Mouse (Mus musculus): ENCODE results near the gene Vmn1r86. TPM values are rescaled to one million over a fixed set of nuclear protein-coding genes. Genes with fewer than 3 reads are reported as not detected.

Gene Vmn1r86
- polyA plus RNA-seq, 1 experiment, result not detected

GRCm38 (mm10) chr7:13059536-13059935 lies 60.2 kb downstream of the Vmn1r86 start:
- 91% methylated on average over 9 of the region's 9 CpGs for WGBS
- H3K4me3 ChIP-seq (ENCODE audit: low read depth, low read length), result no peak overlapping the region
- no peak overlapping the region for H3K27ac ChIP-seq (ENCODE audit: insufficient read depth, low read depth, low read length)
- no peak for TF ChIP-seq CTCF (IDR thresholded peaks at IDR 0.05; ENCODE audit: extremely low read depth, insufficient read length, insufficient replicate concordance, low read depth, low read length)
- TF ChIP-seq POLR2A (IDR thresholded peaks at IDR 0.05; ENCODE audit: low read depth, low read length), result no peak
- H3K36me3 ChIP-seq (ENCODE audit: control insufficient read depth, insufficient read depth, low read length), result no peaks in the 10 kb centered on the region
- H3K27me3 ChIP-seq (ENCODE audit: control insufficient read depth, insufficient read depth, low read length), result no peaks in the 10 kb centered on the region
- no peaks in the 10 kb centered on the region for H3K4me1 ChIP-seq (ENCODE audit: control insufficient read depth, insufficient read depth, insufficient read length, low read length)

DNA sequence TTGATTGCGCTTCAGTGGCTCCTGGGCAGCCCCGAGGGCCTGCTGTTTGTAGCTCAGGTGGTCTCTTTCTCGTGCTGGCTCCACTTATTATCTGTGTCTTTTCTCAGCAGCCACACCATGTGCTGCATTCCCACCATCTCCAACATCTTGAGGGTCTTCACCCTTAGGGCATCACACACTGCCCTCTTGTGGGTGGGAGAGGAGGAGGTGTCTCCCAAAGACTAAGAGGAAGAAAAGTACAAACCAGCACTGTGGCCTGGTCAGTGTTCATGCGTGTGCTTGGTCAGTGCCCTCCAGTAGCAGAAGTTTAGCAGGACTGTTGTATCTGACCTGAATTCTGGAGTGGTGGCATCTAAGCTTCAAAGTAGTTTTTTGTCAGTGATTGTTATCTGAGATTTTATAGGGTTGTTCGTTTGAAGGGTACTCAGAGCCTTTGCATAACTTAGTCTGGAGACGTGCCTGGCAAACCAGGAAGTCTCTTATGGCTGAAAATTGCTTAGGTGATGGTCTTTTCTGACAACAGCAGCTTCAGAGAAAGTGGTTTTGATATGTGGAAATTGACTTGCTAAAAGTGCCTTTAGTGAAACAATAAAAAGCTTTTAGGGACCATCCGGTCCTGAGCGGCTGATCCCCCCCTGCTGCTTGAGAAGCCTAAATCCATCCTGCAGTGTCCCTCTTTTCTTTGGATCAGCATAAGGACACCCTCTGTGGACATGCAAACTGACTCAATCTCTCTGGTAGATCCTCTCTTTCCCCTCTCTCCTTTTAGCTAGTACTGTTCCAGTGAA lies 62.6 kb downstream of the Vmn1r86 start:
- WGBS, result 63% methylated on average over 8 of the region's 8 CpGs

DNA sequence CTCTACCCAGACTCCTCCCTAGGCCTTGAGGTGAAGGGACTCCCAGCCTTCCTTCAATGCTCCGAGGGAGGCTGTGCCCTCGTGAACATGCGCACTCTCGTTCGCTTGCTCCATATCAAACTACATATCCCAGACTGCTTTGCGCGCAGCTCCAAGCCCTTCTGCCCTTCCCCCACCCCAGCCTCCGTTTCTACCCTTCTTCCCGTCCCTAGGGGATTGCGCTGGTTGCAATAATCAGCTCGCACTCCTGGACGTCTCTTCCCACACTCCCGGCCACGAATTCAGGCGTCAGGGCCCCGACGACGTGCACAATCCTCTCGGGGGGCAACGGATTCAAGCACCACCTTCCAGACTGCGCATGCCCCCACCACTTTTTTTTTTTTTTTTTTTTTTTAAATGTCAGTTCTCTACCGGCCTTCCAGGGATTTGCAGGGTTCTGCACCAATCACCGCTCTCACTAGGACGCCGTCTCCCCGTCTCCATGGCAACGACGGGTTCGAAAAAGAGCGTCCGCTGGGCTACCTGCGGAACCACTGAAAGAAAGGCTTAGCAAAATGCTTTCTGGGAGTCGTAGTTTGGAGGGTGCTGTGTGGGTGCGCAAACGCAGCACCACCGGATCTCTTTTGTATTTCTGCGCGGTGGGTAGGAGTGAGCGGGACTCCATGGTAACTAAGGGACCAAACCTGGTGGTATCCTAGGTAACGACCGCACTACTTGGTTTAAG lies 65.3 kb downstream of the Vmn1r86 start, which contains the start of gene Mzf1:
Gene Mzf1 (minus strand): TSS at position 478 of the 724 bp plus-strand sequence.
- under 1% methylated on average over 41 of the region's 41 CpGs for WGBS
- no peaks in the 10 kb centered on the region for H3K36me3 ChIP-seq (ENCODE audit: control insufficient read depth, insufficient read depth, low read length)
- peak within 1 kb of the TSS; percentile 78 for H3K27ac ChIP-seq (ENCODE audit: insufficient read depth, low read depth, low read length)
- TF ChIP-seq POLR2A (IDR thresholded peaks at IDR 0.05; ENCODE audit: low read depth, low read length) (peak; percentile 65; the same call in 1 of the 2 replicates), CTCF (IDR thresholded peaks at IDR 0.05; ENCODE audit: extremely low read depth, insufficient read length, insufficient replicate concordance, low read depth, low read length) (peak; percentile 25; the same call in 1 of the 2 replicates)
- peak within 1 kb of the TSS; percentile 86 for H3K4me3 ChIP-seq (ENCODE audit: low read depth, low read length)
- no peaks in the 10 kb centered on the region for H3K27me3 ChIP-seq (ENCODE audit: control insufficient read depth, insufficient read depth, low read length)
- no peaks in the 10 kb centered on the region for H3K4me1 ChIP-seq (ENCODE audit: control insufficient read depth, insufficient read depth, insufficient read length, low read length)

More for the DNA sequence above, 62.6 kb downstream of the Vmn1r86 start:
- H3K4me1 ChIP-seq (ENCODE audit: control insufficient read depth, insufficient read depth, insufficient read length, low read length), result no peaks in the 10 kb centered on the region
- no peak overlapping the region for H3K4me3 ChIP-seq (ENCODE audit: low read depth, low read length)
- TF ChIP-seq CTCF (IDR thresholded peaks at IDR 0.05; ENCODE audit: extremely low read depth, insufficient read length, insufficient replicate concordance, low read depth, low read length) (no peak), POLR2A (IDR thresholded peaks at IDR 0.05; ENCODE audit: low read depth, low read length) (no peak)
- no peak overlapping the region for H3K27ac ChIP-seq (ENCODE audit: insufficient read depth, low read depth, low read length)
- H3K27me3 ChIP-seq (ENCODE audit: control insufficient read depth, insufficient read depth, low read length), result no peaks in the 10 kb centered on the region
- H3K36me3 ChIP-seq (ENCODE audit: control insufficient read depth, insufficient read depth, low read length), result no peaks in the 10 kb centered on the region

DNA sequence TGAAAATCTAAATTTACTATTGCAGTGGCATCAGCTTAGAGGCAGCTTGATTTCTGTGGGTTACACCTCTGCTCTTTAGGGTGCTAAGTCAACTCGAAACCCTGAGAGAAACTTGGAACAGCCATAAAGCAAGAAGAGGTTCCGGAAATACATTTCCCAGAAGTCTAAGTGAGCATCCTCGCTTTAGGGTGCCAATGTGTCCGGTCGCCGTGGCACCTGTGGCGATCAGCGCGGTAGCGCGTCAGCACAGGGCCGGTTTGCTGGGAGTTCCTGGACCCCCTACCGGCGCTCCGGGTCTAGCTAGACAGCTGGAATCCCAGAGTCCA lies 65.8 kb downstream of the Vmn1r86 start:
- H3K36me3 ChIP-seq (ENCODE audit: control insufficient read depth, insufficient read depth, low read length), result no peaks in the 10 kb centered on the region
- H3K27me3 ChIP-seq (ENCODE audit: control insufficient read depth, insufficient read depth, low read length), result no peaks in the 10 kb centered on the region
- H3K4me3 ChIP-seq (ENCODE audit: low read depth, low read length), result peak overlapping the region; percentile 86
- 1% methylated on average over 15 of the region's 15 CpGs for WGBS
- H3K4me1 ChIP-seq (ENCODE audit: control insufficient read depth, insufficient read depth, insufficient read length, low read length), result no peaks in the 10 kb centered on the region
- TF ChIP-seq CTCF (IDR thresholded peaks at IDR 0.05; ENCODE audit: extremely low read depth, insufficient read length, insufficient replicate concordance, low read depth, low read length) (no peak), POLR2A (IDR thresholded peaks at IDR 0.05; ENCODE audit: low read depth, low read length) (no peak)
- no peak overlapping the region for H3K27ac ChIP-seq (ENCODE audit: insufficient read depth, low read depth, low read length)

- Histone ChIP-seq H3K4me1 (ENCODE audit: control insufficient read depth, insufficient read depth, insufficient read length, low read length) (no peaks in the 10 kb centered on the region), H3K27ac (ENCODE audit: insufficient read depth, low read depth, low read length) (no peak overlapping the region), H3K27me3 (ENCODE audit: control insufficient read depth, insufficient read depth, low read length) (no peaks in the 10 kb centered on the region), H3K4me3 (ENCODE audit: low read depth, low read length) (no peak overlapping the region), H3K36me3 (ENCODE audit: control insufficient read depth, insufficient read depth, low read length) (no peaks in the 10 kb centered on the region)
- 90% methylated on average over 2 of the region's 2 CpGs for WGBS
- TF ChIP-seq CTCF (IDR thresholded peaks at IDR 0.05; ENCODE audit: extremely low read depth, insufficient read length, insufficient replicate concordance, low read depth, low read length) (no peak), POLR2A (IDR thresholded peaks at IDR 0.05; ENCODE audit: low read depth, low read length) (no peak)
Observed at GRCm38 (mm10) chr7:13053501-13053900, 66.2 kb downstream of the Vmn1r86 start.

- 87% methylated on average over 13 of the region's 13 CpGs for WGBS
- H3K27ac ChIP-seq (ENCODE audit: insufficient read depth, low read depth, low read length), result no peak overlapping the region
- no peak overlapping the region for H3K4me3 ChIP-seq (ENCODE audit: low read depth, low read length)
- TF ChIP-seq CTCF (IDR thresholded peaks at IDR 0.05; ENCODE audit: extremely low read depth, insufficient read length, insufficient replicate concordance, low read depth, low read length), result no peak
- no peak for TF ChIP-seq POLR2A (IDR thresholded peaks at IDR 0.05; ENCODE audit: low read depth, low read length)
- H3K27me3 ChIP-seq (ENCODE audit: control insufficient read depth, insufficient read depth, low read length), result no peaks in the 10 kb centered on the region
- no peaks in the 10 kb centered on the region for H3K36me3 ChIP-seq (ENCODE audit: control insufficient read depth, insufficient read depth, low read length)
- no peaks in the 10 kb centered on the region for H3K4me1 ChIP-seq (ENCODE audit: control insufficient read depth, insufficient read depth, insufficient read length, low read length)
Observed at GRCm38 (mm10) chr7:13053001-13053400, 66.7 kb downstream of the Vmn1r86 start.

Other genes starting within 250 kb of the Vmn1r86 start
- 0.15 TPM in 2 replicates for gene Zfp128, start 238.7 kb downstream of the Vmn1r86 start, polyA plus RNA-seq (2012; rRNA removed)
- gene Zscan22, start 222.1 kb downstream of the Vmn1r86 start, polyA plus RNA-seq (2012; rRNA removed), result 4.0 and 5.6 TPM in 2 replicates
- gene Rps5, start 197.6 kb downstream of the Vmn1r86 start, polyA plus RNA-seq (2012; rRNA removed), result 1,663 and 2,242 TPM in 2 replicates
- gene Rnf225, start 192.5 kb downstream of the Vmn1r86 start, polyA plus RNA-seq (2012; rRNA removed), result 0.22 and 0.41 TPM in 2 replicates
- 3.1 and 3.5 TPM in 2 replicates for gene Zfp324, start 154.1 kb downstream of the Vmn1r86 start, polyA plus RNA-seq (2012; rRNA removed)
- gene Zfp446, start 142.1 kb downstream of the Vmn1r86 start, polyA plus RNA-seq (2012; rRNA removed), result 1.2 and 1.8 TPM in 2 replicates
- 0.19 TPM in 1 of 2 replicates, not detected in the other for gene Slc27a5, start 121.7 kb downstream of the Vmn1r86 start, polyA plus RNA-seq (2012; rRNA removed)
- 101 and 195 TPM in 2 replicates for gene Trim28, start 120.8 kb downstream of the Vmn1r86 start, polyA plus RNA-seq (2012; rRNA removed)
- 22.1 and 46.2 TPM in 2 replicates for gene Zbtb45, start 109.9 kb downstream of the Vmn1r86 start, polyA plus RNA-seq (2012; rRNA removed)
- gene Chmp2a, start 85.1 kb downstream of the Vmn1r86 start, polyA plus RNA-seq (2012; rRNA removed), result 58.3 and 102 TPM in 2 replicates
- 56.0 and 93.7 TPM in 2 replicates for gene Ube2m, start 81.6 kb downstream of the Vmn1r86 start, polyA plus RNA-seq (2012; rRNA removed)
- gene Mzf1, start 65.2 kb downstream of the Vmn1r86 start, polyA plus RNA-seq (2012; rRNA removed), result 0.66 and 0.95 TPM in 2 replicates
- gene Vmn1r85, start 24.7 kb downstream of the Vmn1r86 start, polyA plus RNA-seq (2012; rRNA removed), result not detected in 2 replicates
- gene Vmn1r87, start 20.2 kb upstream of the Vmn1r86 start, polyA plus RNA-seq (2012; rRNA removed), result not detected in 2 replicates
- not detected in 2 replicates for gene Vmn1r88, start 39.7 kb upstream of the Vmn1r86 start, polyA plus RNA-seq (2012; rRNA removed)
- not detected in 2 replicates for gene Vmn1r89, start 93.1 kb upstream of the Vmn1r86 start, polyA plus RNA-seq (2012; rRNA removed)
- 4.0 and 10.1 TPM in 2 replicates for gene Lig1, start 157.4 kb upstream of the Vmn1r86 start, polyA plus RNA-seq (2012; rRNA removed)
- 1.7 and 2.4 TPM in 2 replicates for gene Zswim9, start 158.8 kb upstream of the Vmn1r86 start, polyA plus RNA-seq (2012; rRNA removed)
- 0.61 and 4.5 TPM in 2 replicates for gene Pla2g4c, start 204.7 kb upstream of the Vmn1r86 start, polyA plus RNA-seq (2012; rRNA removed)